Mouse (Mus musculus): ENCODE measurements at regions not wholly inside any gene's neighbourhood (a gene's known extent, or its start where the extent isn't known, plus 50 kb on each side); places are given as distances from the start of the nearest gene placed in this dataset.
"Not testable (repeated sequence)": the region's sequence is repeated elsewhere in the genome, so short reads cannot be mapped to it uniquely, and the experiment has no call there.

- no peak for ATAC-seq
These were observed 246.0 kb upstream of the Klf6 start for GRCm38 (mm10) chr13:5615327-5615726.

DNA sequence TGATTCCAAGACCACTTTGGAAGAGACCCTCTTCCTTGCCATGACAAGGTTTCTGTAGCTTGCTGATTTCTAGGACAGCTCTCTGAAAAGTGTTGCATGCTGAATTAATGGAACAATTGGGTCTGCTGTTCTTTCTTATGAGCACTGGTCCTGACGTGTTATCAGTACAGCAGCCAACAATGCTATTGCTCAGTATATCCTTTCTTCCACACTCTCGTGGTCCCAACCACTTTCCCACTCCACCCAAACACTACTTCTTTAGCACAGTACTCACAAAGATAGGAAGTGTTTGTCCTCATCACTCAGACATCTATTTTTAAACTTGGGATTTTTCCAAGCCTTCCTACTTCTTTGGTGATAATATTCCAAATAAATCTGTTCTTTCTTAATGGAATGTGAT lies 233.2 kb upstream of the Klf6 start:
- ATAC-seq: no peak

DNA sequence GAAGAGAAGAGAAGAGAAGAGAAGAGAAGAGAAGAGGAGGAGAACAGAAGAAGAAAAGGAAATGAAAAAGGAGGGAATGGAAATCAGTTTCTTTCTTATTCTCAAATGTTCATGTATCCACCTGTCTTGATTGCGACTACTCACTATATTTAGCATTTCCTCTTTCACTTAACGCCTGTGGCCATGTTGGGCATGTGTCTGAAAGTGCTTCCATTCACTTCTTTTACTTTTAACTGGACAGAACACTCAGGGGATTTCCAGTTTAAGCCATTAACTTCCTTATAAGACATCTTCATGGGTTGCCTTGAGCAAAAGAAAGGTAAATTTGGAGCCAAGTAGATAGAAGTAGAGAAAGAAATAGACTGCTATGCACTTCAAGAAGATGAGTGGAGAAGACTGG lies 226.3 kb upstream of the Klf6 start:
- ATAC-seq: no peak

DNA sequence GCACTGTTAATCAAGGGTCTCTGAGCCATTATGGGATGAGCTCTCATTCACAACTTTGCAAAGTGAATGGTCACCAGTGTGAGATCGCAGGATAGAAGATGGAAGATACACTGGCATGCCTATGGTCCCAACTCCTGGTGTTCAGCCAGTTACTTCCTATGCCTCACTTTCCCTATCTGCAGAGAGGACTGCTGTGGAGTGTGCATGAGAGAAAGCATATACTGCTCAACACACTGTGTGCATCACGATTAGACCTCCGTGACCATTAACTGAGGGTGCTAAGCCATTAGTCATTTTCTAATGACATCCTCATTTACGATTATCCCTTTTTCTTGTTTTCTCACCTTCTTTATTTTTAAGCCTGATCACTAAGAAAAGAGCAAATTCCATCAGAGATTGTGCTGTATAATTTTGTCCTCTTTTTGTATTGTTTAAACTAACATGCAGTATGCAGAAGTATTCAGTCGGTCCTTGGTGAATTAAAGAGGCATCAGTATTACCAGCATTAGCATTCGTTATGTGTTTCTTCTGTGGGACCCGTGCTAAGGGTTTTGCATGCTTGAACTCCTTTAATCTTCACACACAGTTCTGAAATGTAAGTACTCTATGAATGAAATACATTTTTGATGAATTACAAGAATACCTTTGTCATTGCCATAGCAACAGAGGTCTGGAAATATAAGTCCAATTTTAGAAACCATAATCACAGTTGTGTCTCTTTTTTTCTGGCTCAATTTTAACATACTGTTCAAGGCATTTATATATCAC lies 219.4 kb upstream of the Klf6 start:
- ATAC-seq: no peak

GRCm38 (mm10) chr13:5648276-5648675 lies 213.0 kb upstream of the Klf6 start:
- no peak for ATAC-seq

DNA sequence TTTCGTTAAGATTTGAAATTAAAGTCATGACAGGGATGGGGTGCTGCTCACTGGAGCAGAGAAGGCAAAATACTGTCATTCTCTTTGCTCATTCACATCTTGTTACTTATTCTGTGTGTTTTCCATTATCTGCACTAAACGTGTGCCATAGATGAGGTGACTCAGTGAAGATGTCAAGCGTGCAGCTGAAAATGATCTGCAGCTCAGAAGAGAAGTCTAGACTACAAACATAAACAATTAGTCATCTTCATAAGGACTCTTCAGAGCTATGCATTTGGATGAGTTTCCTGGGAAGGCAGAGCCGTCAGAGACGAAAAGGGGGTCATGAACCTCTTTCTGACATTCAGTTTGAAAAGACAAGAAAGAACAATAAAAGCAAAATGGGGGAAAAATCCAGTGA lies 203.7 kb upstream of the Klf6 start:
- no peak for ATAC-seq

DNA sequence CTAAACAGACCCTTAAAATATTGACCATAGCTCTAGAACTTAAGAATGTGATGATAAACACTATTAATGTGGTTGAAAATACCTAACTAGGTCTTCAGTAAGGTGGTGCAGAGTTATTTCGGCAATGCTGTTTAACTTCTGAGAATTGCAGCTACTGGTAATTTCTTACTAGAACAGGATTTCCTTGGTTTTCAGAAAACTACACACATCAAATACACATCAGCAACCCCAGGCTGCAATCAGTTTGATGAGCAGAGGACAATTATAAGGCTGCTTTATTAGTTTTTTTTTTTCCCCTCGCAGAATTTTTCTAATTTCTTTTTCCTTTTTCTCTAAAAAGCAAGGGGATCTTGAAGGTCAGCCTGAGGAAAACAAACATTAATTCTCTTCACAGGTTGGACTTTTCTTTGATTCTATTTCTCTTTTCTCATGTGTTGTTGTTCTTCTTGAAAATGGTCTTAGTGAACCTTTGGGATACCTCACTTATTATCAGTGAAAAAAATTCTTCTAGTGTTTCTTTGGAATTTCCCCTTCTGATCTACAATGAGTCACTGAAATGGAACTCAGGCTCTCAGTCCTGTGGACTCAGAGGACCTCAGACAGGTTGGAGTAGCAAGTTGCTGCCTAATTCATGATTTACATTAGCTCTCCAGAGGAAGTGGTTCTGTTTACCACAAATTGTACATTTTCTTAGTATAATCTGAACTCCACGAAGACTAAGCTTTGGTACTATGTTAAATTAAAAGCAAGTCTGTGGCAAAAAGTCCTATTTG lies 194.9 kb upstream of the Klf6 start:
- peak; percentile 78 for ATAC-seq

GRCm38 (mm10) chr13:5675668-5676067 lies 185.6 kb upstream of the Klf6 start:
- ATAC-seq: no peak

GRCm38 (mm10) chr13:5690124-5690523 lies 171.2 kb upstream of the Klf6 start:
- ATAC-seq: no peak

DNA sequence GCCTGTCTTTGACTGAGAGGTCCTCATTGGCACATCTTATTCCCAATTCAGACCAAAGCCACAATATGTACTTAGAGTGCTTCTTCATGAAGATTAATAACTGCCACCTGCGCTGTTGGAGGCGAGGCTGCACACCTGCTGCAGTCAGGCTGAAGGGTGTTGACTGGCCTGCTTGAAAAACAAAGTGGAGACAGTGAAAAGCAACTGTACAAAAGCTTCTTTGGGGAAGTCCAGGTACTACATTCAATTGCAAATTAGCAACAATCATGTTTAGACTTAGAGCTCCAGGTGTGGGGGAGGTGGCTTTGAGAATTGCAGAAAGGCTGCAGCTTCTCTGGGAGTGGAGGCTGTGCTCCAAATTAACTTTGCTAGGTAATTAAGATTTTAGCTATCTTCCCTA lies 170.6 kb upstream of the Klf6 start:
- ATAC-seq: not testable (repeated sequence)

GRCm38 (mm10) chr13:5694626-5695025 lies 166.7 kb upstream of the Klf6 start:
- ATAC-seq: no peak

DNA sequence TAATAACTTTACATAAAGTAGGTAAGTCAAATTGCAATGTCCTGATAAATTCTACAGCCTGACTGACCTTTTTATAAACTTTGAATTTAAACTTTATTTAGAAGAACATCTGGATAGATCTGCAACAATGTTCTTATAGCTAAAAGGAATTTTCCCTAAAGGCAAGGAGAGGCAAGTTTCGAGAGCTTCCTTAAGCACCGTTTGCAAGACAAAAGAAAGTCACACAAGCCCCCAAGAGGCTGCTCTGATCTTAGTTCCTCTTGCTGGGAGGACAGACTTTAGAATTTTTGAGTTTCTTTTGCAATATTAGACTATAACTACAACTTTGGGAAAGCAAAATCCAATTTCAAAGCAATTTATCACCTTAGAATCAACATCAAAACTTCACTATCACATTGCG lies 165.7 kb upstream of the Klf6 start:
- ATAC-seq: not testable (repeated sequence)

GRCm38 (mm10) chr13:5696377-5696776 lies 164.9 kb upstream of the Klf6 start:
- no peak for ATAC-seq

GRCm38 (mm10) chr13:5697329-5697728 lies 164.0 kb upstream of the Klf6 start:
- not testable (repeated sequence) for ATAC-seq

DNA sequence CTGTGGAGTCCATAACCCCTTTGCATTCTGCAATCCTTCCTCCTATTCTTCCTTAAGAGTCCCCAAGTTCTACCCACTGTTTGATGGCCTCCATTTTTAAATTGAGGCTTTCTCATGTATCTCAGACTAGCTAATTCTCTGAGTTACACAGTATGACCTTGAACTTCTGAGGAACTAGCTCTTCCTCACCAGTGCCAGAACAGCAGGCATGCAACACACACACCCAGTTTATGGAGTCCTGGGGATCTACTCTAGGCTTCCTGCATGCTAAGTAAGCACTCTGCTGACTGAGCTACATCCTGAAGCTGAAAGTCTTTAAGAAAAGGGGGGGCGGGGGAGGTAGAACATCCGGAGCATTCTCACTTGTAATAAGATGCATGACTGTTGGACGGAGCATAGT lies 159.2 kb upstream of the Klf6 start:
- peak; percentile 49 for ATAC-seq

- peak; percentile 95 for ATAC-seq
These were observed 156.3 kb upstream of the Klf6 start for GRCm38 (mm10) chr13:5704991-5705390.

DNA sequence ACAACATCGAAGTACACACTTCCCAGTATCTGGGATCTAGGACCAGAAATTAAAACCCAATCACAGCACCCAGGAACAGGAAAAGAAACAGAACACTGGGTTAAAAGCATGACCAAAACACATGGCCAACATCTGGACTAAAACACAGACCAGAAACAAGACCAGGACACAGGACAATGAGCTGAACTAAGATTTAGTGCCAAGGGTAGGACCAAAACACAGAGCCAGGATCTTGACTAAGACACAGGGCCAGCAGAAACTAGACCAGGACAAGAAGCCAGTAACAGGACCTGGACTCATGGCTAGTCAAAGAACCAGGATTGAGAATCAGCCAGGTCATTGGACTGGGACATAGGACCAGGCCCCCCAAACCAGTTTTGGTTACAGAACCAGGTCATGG lies 149.6 kb upstream of the Klf6 start:
- ATAC-seq: no peak

DNA sequence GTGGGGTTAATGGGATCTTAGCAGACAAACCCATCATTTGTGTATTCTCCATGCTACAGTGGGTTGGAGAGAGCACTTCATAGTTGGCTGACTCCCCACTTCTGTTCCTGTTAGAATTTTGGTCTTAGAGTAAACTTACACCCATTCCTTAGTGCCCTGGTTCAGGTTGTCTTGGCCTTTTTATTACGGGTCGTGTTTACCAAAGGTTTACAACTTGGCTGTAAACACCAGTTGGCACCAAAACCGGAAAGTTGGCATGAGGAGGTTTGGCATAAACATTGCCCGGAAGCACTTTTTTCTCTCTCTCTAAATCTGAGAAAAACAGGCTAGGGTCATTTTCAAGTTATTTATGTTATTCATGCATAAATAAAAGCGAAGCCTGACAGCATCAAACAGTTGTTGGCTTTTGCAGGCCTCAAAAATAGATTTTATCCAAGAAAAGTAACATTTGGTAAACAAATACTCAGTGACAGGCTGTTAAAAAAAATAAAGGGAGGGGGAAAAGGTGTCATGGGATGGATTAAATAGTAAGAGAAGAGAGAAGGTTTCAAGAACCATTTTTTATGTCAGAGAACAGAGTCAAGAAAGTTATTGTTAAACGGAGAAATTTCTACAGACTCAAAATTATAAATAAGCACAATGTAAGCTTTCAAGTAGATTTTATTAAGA lies 148.0 kb upstream of the Klf6 start:
- ATAC-seq: no peak

DNA sequence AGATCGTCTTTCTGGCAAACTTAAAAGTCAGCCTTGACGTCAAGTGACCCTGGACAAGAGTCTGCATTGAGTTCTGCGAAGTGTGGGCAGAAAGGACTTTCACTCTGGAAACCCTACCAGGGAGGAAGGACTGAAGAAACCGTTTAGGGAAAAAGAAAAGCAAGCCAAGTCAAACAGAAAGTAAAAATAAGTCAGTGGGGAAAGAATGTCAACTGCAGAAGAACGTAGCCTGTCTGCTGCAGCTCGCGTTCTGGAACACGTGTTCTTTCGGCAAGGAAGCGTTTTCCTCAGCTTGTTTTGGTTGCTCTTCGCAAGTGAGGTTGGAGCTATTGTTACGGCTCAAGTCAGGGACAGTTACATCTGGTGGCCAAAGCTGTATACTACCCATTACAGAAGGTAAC lies 147.1 kb upstream of the Klf6 start:
- ATAC-seq: peak; percentile 80

DNA sequence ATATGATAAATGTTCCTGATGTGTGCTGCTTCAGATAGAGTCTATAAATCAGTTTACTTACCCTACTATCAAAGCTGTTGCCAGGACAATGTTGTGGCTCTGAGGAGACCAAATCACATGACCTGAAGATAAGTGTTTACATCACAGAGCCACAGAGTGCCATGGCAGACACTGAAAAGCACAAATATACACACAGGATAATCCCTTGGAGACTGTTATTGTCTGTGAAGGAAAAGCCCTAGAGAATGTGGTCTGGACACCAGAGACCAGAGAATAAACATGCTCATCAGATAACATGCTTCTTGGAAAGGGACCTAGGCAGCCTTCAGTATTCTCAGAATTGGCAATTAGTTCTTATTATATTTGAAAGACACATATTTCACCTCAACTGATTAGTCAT lies 146.5 kb upstream of the Klf6 start:
- ATAC-seq: peak; percentile 36

DNA sequence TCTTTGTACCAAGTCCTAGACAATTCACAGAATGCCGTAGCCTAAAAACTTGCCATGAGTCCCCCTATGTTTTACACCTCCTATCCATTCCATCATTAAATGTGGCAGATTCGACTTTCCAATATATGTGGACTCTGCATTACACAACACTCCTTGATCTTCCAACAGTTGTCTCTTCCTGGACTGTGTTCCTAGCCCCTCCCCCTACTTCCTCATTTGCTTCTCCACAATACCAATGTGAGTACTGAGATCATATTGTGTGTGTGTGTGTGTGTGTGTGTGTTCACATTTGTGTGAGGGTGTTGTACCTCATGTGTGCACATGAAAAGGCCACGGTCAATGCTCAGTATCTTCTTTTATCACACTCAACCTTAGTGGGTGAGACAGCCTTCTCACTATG lies 144.5 kb upstream of the Klf6 start:
- ATAC-seq: peak; percentile 5

- no peak for ATAC-seq
These were observed 138.0 kb upstream of the Klf6 start for GRCm38 (mm10) chr13:5723319-5723718.

GRCm38 (mm10) chr13:5724364-5724763 lies 136.9 kb upstream of the Klf6 start:
- ATAC-seq: no peak

DNA sequence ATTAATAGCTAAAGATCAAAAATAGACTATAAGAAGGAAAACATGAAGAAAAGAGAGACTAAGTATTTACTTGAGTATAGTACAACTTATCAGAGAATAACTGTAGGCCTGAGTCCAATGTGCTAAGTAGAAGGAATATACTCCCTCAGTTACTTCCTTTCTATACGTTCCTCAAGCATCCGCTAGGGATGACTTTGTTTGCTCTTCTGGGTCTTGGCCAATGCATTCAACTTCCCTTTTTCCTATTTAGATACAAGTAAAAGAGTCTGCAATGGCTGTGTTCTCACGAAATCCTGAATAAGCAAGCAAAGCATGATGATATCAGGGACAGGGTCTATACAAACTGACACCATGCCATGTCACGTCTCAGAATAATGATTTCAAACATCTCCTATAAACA lies 135.3 kb upstream of the Klf6 start:
- ATAC-seq: no peak

Data from inflammation-experienced regulatory T-cells, adult 6 months (primary cell).